ENCODE assay signal across 9 mouse cellular contexts in genomic region chr15:91709207-91710130, GRCm38 (mm10). TPM values are rescaled to one million over a fixed set of nuclear protein-coding genes. Genes with fewer than 3 reads are reported as not detected.
DNase-seq lines count a peak whose midpoint lies in the region; ATAC-seq lines count a peak whose summit lies in the region.
"Had no signal": no experiment of that assay in that cellular context is flagged by ENCODE, and none has a peak within 500 bp of the region (broad histone marks: within the 10 kb centered on the region; RNA-seq: fewer than 3 reads in every experiment).

No protein-coding gene starts in this region.

- H3K4me2 ChIP-seq in midbrain, embryonic 15.5 days: peak overlapping the region; percentile 46

- 0 out of 2 replicates have a peak overlapping the region, but pooled peaks have one; percentile 2 for H3K9ac ChIP-seq in midbrain, embryonic 15.5 days

- H3K4me3 ChIP-seq in embryonic facial prominence, embryonic 10.5 days: peak overlapping the region; percentile 48
- peak overlapping the region; percentile 45 for H3K4me3 ChIP-seq in hindbrain, embryonic 10.5 days
- peak overlapping the region; percentile 29 for H3K4me3 ChIP-seq in midbrain, embryonic 15.5 days

- no peaks in the 10 kb centered on the region for H3K36me3 ChIP-seq in embryonic facial prominence, embryonic 10.5 days (replicated peaks)
- H3K36me3 ChIP-seq in hindbrain, embryonic 10.5 days: no peaks in the 10 kb centered on the region
- H3K36me3 ChIP-seq in midbrain, embryonic 15.5 days (replicated peaks): no peaks in the 10 kb centered on the region

- H3K27me3 ChIP-seq in embryonic facial prominence, embryonic 10.5 days (replicated peaks; ENCODE audit: low read depth, poor library complexity, severe bottlenecking): peaks cover 6% of the 10 kb centered on the region; the same call in 1 of the 2 replicates
- H3K27me3 ChIP-seq in hindbrain, embryonic 10.5 days (ENCODE audit: insufficient read depth, poor library complexity, severe bottlenecking): no peaks in the 10 kb centered on the region
- H3K27me3 ChIP-seq in midbrain, embryonic 15.5 days (replicated peaks): no peaks in the 10 kb centered on the region

- peak; percentile 48; the same call in 1 of the 2 replicates for ATAC-seq in midbrain, embryonic 15.5 days (replicated peaks)

- no peaks in the 10 kb centered on the region for H3K9me3 ChIP-seq in embryonic facial prominence, embryonic 10.5 days
- H3K9me3 ChIP-seq in hindbrain, embryonic 10.5 days: no peaks in the 10 kb centered on the region
- H3K9me3 ChIP-seq in midbrain, embryonic 15.5 days: no peaks in the 10 kb centered on the region

- H3K4me1 ChIP-seq in embryonic facial prominence, embryonic 10.5 days: peaks cover 4% of the 10 kb centered on the region; the same call in 1 of the 2 replicates
- 0 out of 2 replicates have a peak, but pooled peaks cover 5% of the 10 kb centered on the region for H3K4me1 ChIP-seq in hindbrain, embryonic 10.5 days (replicated peaks)
- H3K4me1 ChIP-seq in midbrain, embryonic 15.5 days: 0 out of 2 replicates have a peak, but pooled peaks cover 4% of the 10 kb centered on the region

- peak; percentile 9 to 31 for DNase-seq in layer of hippocampus, postnatal 10 days (ENCODE audit: low spot score in 2 of 2)
- no peak for DNase-seq in layer of hippocampus, postnatal 14 days (ENCODE audit: low spot score in 2 of 2)
- DNase-seq in embryonic facial prominence, embryonic 10.5 days (ENCODE audit: low spot score): peak; percentile 33
- peak; percentile 11 for DNase-seq in hindbrain, embryonic 10.5 days (ENCODE audit: low spot score)
- DNase-seq in urinary bladder, postnatal 14 days (ENCODE audit: low spot score): no peak
- DNase-seq in thymus, postnatal 36 days: no peak
- DNase-seq in ovary, postnatal 14 days (ENCODE audit: low spot score): no peak

- no peak overlapping the region for H3K27ac ChIP-seq in embryonic facial prominence, embryonic 10.5 days (replicated peaks)
- no peak overlapping the region for H3K27ac ChIP-seq in hindbrain, embryonic 10.5 days
- no peak overlapping the region for H3K27ac ChIP-seq in midbrain, embryonic 15.5 days
- H3K27ac ChIP-seq: macrophage had no signal

- WGBS in embryonic facial prominence, embryonic 10.5 days: 28% methylated on average over 29 of the region's 29 CpGs
- WGBS in hindbrain, embryonic 10.5 days: 30% methylated on average over 29 of the region's 29 CpGs
- 29% methylated on average over 29 of the region's 29 CpGs for WGBS in midbrain, embryonic 15.5 days

RNA-seq across cellular contexts. Expression of gene Lrrk2, which starts 36.5 kb away (rescaled TPM):
- 10 to 100 TPM; 10.2 to 14.0 TPM for total RNA-seq in layer of hippocampus, postnatal 10 days (2021)
- total RNA-seq in layer of hippocampus, postnatal 14 days (2021): 10 to 100 TPM; 11.4 to 12.8 TPM
- polyA plus RNA-seq in embryonic facial prominence, embryonic 10.5 days (2016; fragmentation: Nextera tagmentation; extraction: Ambion mirVana): 1.7 and 1.8 TPM in 2 replicates
- polyA plus RNA-seq in hindbrain, embryonic 10.5 days (2016; fragmentation: Nextera tagmentation; extraction: Ambion mirVana): 1.7 and 2.4 TPM in 2 replicates
- 1.5 and 1.9 TPM in 2 replicates for polyA plus RNA-seq in midbrain, embryonic 15.5 days (2015; fragmentation: Nextera tagmentation; extraction: Ambion mirVana)

Comparison
In these comparisons a context has a peak if more than half of its experiments do, and no peak if none do; other contexts are left out.
1. DNase-seq: peak in layer of hippocampus, postnatal 10 days (2 of 2), embryonic facial prominence, embryonic 10.5 days (single experiment) and hindbrain, embryonic 10.5 days (single experiment); none in layer of hippocampus, postnatal 14 days (0 of 2), urinary bladder, postnatal 14 days (single experiment), thymus, postnatal 36 days (0 of 2) and ovary, postnatal 14 days (single experiment).
2. Peak in every context shown above with its lines, with median percentiles within 50 percentile points of each other: H3K4me3 ChIP-seq.